Mouse (Mus musculus): Measurements from ENCODE around the gene Mlana. TPM values are rescaled to one million over a fixed set of nuclear protein-coding genes. Genes with fewer than 3 reads are reported as not detected.

Mlana gene
- total RNA-seq, 2 experiments from 2014 or later = not detected

DNA sequence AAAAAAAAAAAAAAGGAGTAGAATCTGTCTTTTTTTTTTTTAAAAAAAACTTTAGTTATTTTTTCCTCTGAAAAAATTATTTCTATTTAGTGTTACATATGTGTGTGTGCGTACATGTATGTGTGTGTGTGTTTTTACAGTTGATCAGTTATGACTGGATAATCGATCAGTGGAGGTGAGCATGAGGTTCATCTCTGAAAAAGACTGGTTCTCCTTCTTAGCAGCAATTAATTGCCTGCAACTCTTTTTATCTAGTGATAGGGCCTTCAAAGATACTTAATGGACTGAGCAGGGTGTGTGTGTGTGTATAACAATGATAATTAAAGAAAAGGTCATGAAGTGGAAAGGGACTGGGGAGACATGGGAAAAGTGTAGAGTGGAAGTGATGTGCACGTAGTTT lies 53.4 kb downstream of the Mlana start:
- DNase-seq (ENCODE audit: low spot score in 2 of 2) = no peak

DNA sequence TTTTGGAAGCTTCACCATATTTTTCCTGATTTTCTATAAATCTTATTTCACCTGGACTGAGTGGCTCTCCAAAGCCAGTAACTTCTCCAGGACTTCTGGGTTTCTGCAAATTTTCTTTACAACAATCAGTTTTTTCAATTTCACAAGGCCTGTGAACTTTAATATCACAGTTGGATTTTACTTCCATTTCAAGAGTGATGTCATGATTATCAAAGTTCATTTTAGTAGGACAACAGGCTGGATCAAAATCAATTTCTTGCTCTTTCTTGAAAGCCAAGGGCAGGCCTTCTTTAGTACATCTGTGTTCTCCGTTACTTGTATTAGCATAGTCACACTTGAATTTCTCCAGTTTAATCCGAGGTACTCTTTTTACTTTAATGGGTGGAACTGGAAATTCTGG lies 56.3 kb downstream of the Mlana start:
- DNase-seq (ENCODE audit: low spot score in 2 of 2) = no peak

Other genes starting within 250 kb of the Mlana start
- gene Ric1, start 175.5 kb upstream of the Mlana start, total RNA-seq (2021) = 10 to 100 TPM; 37.6 to 41.6 TPM
- 10 to 100 TPM; 70.0 to 74.7 TPM for gene Ermp1, start 49.4 kb upstream of the Mlana start, total RNA-seq (2021)
- gene 9930021J03Rik, start 108.2 kb downstream of the Mlana start, total RNA-seq (2021) = 10 to 100 TPM; 19.7 to 24.2 TPM
- 10 to 100 TPM; 17.0 to 17.3 TPM for gene Ranbp6, start 115.2 kb downstream of the Mlana start, total RNA-seq (2021)
- gene Il33, start 227.3 kb downstream of the Mlana start, total RNA-seq (2021) = 10 to 100 TPM; 26.7 to 29.6 TPM

Measured in adrenal gland, postnatal 4 days (tissue).